Mouse (Mus musculus) heart, postnatal 0 days (tissue): ENCODE results near the gene Bola1. TPM values are rescaled to one million over a fixed set of nuclear protein-coding genes. Genes with fewer than 3 reads are reported as not detected.
"Not testable (repeated sequence)": the region's sequence is repeated elsewhere in the genome, so short reads cannot be mapped to it uniquely, and the experiment has no call there.

ENCODE experiments used
- ATAC-seq: fragments of 200-750 bp; cut with Nextera tagmentation; 2 replicates; pipeline ENCODE4 v1.8.0; 2017; ENCODE audit warnings: low read depth, moderate number of reproducible peaks, moderate library complexity; ENCODE audit not compliant: insufficient read depth
- DNase-seq: peaks from one replicate; pipeline ENCODE4 v3.0.0-alpha.2; 2016; ENCODE audit warnings: low spot score
- H3K27ac ChIP-seq: fragments of 300-500 bp; sonication (generic); 2 replicates; pipeline ENCODE4 v1.5.1; 2014; ENCODE audit warnings: low read depth, mild to moderate bottlenecking
- H3K27me3 ChIP-seq: fragments of 300-500 bp; sonication (generic); 2 replicates; pipeline ENCODE4 v1.6.1; 2014; ENCODE audit warnings: low read length, mixed read lengths; ENCODE audit not compliant: control insufficient read depth, insufficient read depth
- H3K36me3 ChIP-seq: fragments of 300-500 bp; sonication (generic); replicated peaks from 2 replicates; pipeline ENCODE4 v1.6.1; 2014; ENCODE audit warnings: low read length, mixed read lengths; ENCODE audit not compliant: control insufficient read depth, insufficient read depth
- H3K4me1 ChIP-seq: fragments of 300-500 bp; sonication (generic); 2 replicates; pipeline ENCODE4 v1.6.1; 2014; ENCODE audit warnings: antibody characterized with exemption; ENCODE audit not compliant: control insufficient read depth, insufficient read depth
- H3K4me2 ChIP-seq: fragments of 300-500 bp; sonication (generic); 2 replicates; pipeline ENCODE4 v1.6.1; 2014; ENCODE audit warnings: low read depth, mild to moderate bottlenecking, low read length, moderate library complexity
- H3K4me3 ChIP-seq: fragments of 300-500 bp; sonication (generic); 2 replicates; pipeline ENCODE4 v1.5.1; 2014; ENCODE audit warnings: low read depth, low read length
- H3K9ac ChIP-seq: fragments of 300-500 bp; sonication (generic); replicated peaks from 2 replicates; pipeline ENCODE4 v1.6.1; 2014; ENCODE audit warnings: low read depth, low read length, mixed read lengths
- H3K9me3 ChIP-seq: fragments of 300-500 bp; sonication (generic); replicated peaks from 2 replicates; pipeline ENCODE4 v1.6.1; 2016; ENCODE audit warnings: low read length; ENCODE audit not compliant: control insufficient read depth
- CTCF ChIP-seq: IDR thresholded peaks from 2 replicates; pipeline ENCODE4 v1.5.1; 2016; ENCODE audit warnings: antibody characterized with exemption, control low read depth, low read depth
- EP300 ChIP-seq: IDR thresholded peaks from 2 replicates; pipeline ENCODE4 v1.6.1; 2016; ENCODE audit warnings: antibody characterized with exemption, low read depth
- WGBS: fragments of 180-500 bp; shearing (Covaris S2); extraction: QIAGEN DNeasy Blood & Tissue Kit; methylation state at CpG from one replicate; pipeline ENCODE4 v1.1.7; 2014; 5-methylcytosine and 5-hydroxymethylcytosine counted together
- polyA plus RNA-seq: library from polyadenylated mRNA; unstranded; fragments of >200 nt; fragmentation: Nextera tagmentation; extraction: Ambion mirVana; gene quantifications from 2 replicates; pipeline ENCODE4 v1.2.1, GENCODE M21; 2015
- total RNA-seq: library from RNA; depleted of rRNA; stranded (reverse); fragments of >200 nt; gene quantifications from 2 replicates; pipeline ENCODE4 v1.2.3, GENCODE M21; 2014; ENCODE audit warnings: low replicate concordance

Gene Bola1
- total and polyA plus RNA-seq, 2 experiments from 2014 or later: 30.0 to 55.3 TPM

DNA sequence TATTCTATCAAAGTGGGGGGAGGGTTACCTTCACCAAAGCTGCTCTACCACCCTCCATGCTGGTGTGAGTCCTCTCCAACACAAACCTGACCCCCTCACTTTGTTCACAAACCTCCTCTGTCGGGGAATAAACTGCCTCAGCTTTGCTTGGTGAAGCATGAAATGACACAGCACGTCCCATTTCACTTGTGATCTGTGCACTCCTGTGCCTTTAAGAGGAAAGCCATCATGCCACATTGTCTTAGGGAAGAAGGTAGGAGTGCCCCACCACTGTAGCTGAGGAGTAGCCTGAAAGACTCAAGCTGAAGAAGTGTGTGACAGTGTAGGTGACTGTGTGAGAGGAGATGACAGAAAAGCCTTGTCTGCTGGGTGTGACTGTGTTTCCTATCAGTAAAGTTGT is 5.9 kb upstream of the Bola1 start:
- Histone ChIP-seq H3K36me3 (no peaks in the 10 kb centered on the region), H3K9ac (peak overlapping the region; percentile 26), H3K4me3 (no peak overlapping the region), H3K9me3 (no peaks in the 10 kb centered on the region), H3K4me1 (peaks cover 32% of the 10 kb centered on the region), H3K27ac (no peak overlapping the region), H3K4me2 (0 out of 2 replicates have a peak overlapping the region, but pooled peaks have one; percentile 12), H3K27me3 (no peaks in the 10 kb centered on the region)
- DNase-seq (no peak), ATAC-seq (no peak)
- TF ChIP-seq EP300: no peak
- TF ChIP-seq CTCF: no peak
- WGBS: 30% methylated on average over 2 of the region's 2 CpGs

GRCm38 (mm10) chr3:96222774-96223173 is 3.3 kb upstream of the Bola1 start:
- H3K4me2 ChIP-seq: peak overlapping the region; percentile 82
- WGBS: 87% methylated on average over 4 of the region's 4 CpGs
- TF ChIP-seq EP300 (no peak), CTCF (no peak)
- H3K27me3 ChIP-seq: no peaks in the 10 kb centered on the region
- no peak overlapping the region for H3K4me3 ChIP-seq
- H3K9me3 ChIP-seq: no peaks in the 10 kb centered on the region
- H3K36me3 ChIP-seq: no peaks in the 10 kb centered on the region
- no peak overlapping the region for H3K9ac ChIP-seq
- H3K4me1 ChIP-seq: peaks cover 32% of the 10 kb centered on the region
- no peak for ATAC-seq
- H3K27ac ChIP-seq: no peak overlapping the region
- DNase-seq: no peak

DNA sequence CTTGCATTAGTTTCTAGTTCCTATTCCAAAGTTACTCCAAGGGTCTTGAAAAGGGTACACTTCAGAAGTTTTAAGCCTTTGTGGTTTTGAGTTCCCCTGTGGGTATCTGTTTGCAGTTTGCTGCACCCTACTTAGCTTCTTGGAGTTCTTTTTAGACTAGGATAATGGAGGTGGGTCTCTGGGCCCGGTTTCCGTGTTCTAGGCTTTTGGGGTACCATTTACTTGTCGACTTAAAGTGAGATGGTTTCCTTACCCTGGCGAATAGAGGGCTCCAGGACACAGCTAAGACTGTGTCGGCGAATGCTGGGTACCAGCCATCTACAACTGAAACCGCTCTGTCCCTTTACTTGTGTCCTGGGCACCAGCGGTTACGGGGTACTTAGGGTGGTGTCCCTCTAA is 2.1 kb upstream of the Bola1 start:
- peak overlapping the region; percentile 96 for H3K27ac ChIP-seq
- no peaks in the 10 kb centered on the region for H3K27me3 ChIP-seq
- 25% methylated on average over 9 of the region's 9 CpGs for WGBS
- peak overlapping the region; percentile 83 for H3K9ac ChIP-seq
- no peak for DNase-seq
- peak overlapping the region; percentile 82 for H3K4me2 ChIP-seq
- H3K4me1 ChIP-seq: peaks cover 32% of the 10 kb centered on the region
- no peak for ATAC-seq
- H3K36me3 ChIP-seq: no peaks in the 10 kb centered on the region
- TF ChIP-seq EP300 (no peak), CTCF (no peak)
- H3K4me3 ChIP-seq: peak overlapping the region; percentile 64
- no peaks in the 10 kb centered on the region for H3K9me3 ChIP-seq

DNA sequence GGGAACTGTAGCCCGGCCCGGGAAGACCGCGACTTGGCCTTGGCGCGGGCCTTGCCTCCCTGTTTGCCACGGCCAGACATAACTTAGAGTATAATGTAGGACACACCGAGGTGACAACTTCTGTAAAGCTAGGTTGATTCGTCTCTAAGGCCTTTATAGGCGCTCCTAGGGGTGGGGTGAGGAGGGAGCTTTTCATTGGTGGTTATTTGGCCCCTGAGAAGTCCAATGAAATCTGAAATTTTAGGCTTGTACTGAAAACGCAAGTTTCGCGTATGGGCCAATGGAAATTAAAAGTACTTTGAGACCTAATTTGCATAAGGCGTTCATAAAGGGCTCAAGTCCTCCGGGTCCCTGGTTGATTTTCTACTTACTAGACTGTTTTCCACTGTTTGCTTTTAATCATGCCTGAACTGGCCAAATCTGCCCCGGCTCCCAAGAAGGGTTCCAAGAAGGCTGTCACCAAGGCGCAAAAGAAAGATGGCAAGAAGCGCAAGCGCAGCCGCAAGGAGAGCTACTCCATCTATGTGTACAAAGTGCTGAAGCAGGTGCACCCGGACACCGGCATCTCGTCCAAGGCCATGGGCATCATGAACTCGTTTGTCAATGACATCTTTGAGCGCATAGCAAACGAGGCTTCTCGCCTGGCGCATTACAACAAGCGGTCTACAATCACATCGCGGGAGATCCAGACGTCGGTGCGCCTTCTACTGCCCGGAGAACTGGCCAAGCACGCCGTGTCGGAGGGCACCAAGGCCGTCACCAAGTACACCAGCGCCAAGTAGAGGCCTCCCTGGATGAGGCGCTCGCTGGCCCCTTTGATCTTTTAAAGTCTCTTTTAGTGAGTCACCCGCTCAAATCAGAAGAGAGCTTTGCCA is 1.5 kb upstream of the Bola1 start, which contains the start of the genes Hist2h2ac and Hist2h2be:
Gene Hist2h2ac, minus strand, starts transcription at position 116 of the 875 bp plus-strand sequence.
Gene Hist2h2be, plus strand, starts transcription at position 355 of the 875 bp plus-strand sequence.
- H3K36me3 ChIP-seq: no peaks in the 10 kb centered on the region
- peak within 1 kb of the TSS; percentile 64 for H3K4me3 ChIP-seq
- H3K27ac ChIP-seq: peak within 1 kb of the TSS; percentile 96
- H3K4me2 ChIP-seq: peak within 1 kb of the TSS; percentile 82
- H3K27me3 ChIP-seq: no peaks in the 10 kb centered on the region
- DNase-seq (peak; percentile 99), ATAC-seq (peak; percentile 89)
- H3K4me1 ChIP-seq: peaks cover 32% of the 10 kb centered on the region
- WGBS: under 1% methylated on average over 43 of the region's 43 CpGs
- peak within 1 kb of the TSS; percentile 83 for H3K9ac ChIP-seq
- H3K9me3 ChIP-seq: no peaks in the 10 kb centered on the region
- TF ChIP-seq CTCF (no peak; the same call in 1 of the 2 replicates), EP300 (peak; percentile 71; the same call in 1 of the 2 replicates)

DNA sequence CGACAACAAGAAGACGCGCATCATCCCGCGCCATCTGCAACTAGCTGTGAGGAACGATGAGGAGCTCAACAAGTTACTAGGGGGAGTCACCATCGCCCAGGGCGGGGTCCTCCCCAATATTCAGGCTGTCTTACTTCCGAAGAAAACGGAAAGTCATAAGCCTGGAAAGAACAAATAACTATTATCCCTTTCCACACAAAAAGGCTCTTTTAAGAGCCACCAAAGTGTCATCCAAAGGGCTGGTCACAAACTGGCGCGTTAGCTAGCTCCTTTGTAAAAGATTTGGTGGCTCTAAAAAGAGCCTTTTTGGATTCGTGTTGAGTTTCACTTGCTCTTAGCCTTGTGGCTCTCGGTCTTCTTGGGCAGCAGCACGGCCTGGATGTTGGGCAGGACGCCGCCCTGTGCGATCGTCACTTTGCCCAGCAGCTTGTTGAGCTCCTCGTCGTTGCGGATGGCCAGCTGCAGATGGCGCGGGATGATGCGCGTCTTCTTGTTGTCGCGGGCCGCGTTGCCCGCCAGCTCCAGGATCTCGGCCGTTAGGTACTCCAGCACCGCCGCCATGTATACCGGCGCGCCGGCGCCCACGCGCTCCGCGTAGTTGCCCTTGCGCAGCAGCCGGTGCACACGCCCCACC is 739 bp upstream of the Bola1 start:
- ATAC-seq: not testable (repeated sequence)

More for the DNA sequence above, 739 bp upstream of the Bola1 start:
- H3K9me3 ChIP-seq, H3K36me3 ChIP-seq, H3K27me3 ChIP-seq, DNase-seq: not testable (repeated sequence)
- Histone ChIP-seq H3K27ac (peak overlapping the region; percentile 96), H3K4me1 (peaks cover 30% of the 10 kb centered on the region), H3K9ac (peak overlapping the region; percentile 83), H3K4me2 (peak overlapping the region; percentile 82), H3K4me3 (peak overlapping the region; percentile 64)
- under 1% methylated on average over 26 of the region's 47 CpGs for whole genome bisulfite sequencing
